Mouse (Mus musculus): ENCODE results near the gene Sh3bp4.

- TF ChIP-seq CTCF (IDR thresholded peaks at IDR 0.05; ENCODE audit: extremely low read depth, insufficient read depth, insufficient read length, insufficient replicate concordance) (no peak), POLR2A (IDR thresholded peaks at IDR 0.05; ENCODE audit: low read depth, low read length) (no peak)
These were observed 1.4 kb upstream of the Sh3bp4 start for GRCm38 (mm10) chr1:89068812-89069211.
